Mouse (Mus musculus) midbrain, embryonic 11.5 days (tissue): ENCODE measurements at regions not wholly inside any gene's neighbourhood (a gene's known extent, or its start where the extent isn't known, plus 50 kb on each side); places are given as distances from the start of the nearest gene placed in this dataset.

ENCODE experiments used
- ATAC-seq: fragments of 200-750 bp; cut with Nextera tagmentation; 2 replicates; pipeline ENCODE4 v1.8.0; 2017; ENCODE audit warnings: moderate TSS enrichment, moderate library complexity; ENCODE audit not compliant: low FRiP score
- DNase-seq: peaks from one replicate; pipeline ENCODE4 v3.0.0; 2015; ENCODE audit warnings: low spot score; ENCODE audit errors: missing footprints
- H3K27ac ChIP-seq: fragments of 300-500 bp; sonication (generic); 2 replicates; pipeline ENCODE4 v1.5.1; 2014; ENCODE audit warnings: low read depth, low read length
- H3K27me3 ChIP-seq: fragments of 300-500 bp; sonication (generic); 2 replicates; pipeline ENCODE4 v1.6.1; 2014; ENCODE audit warnings: mild to moderate bottlenecking, low read length, moderate library complexity, mixed read lengths; ENCODE audit not compliant: control insufficient read depth, insufficient read depth
- H3K36me3 ChIP-seq: fragments of 300-500 bp; sonication (generic); 2 replicates; pipeline ENCODE4 v1.6.1; 2014; ENCODE audit warnings: mild to moderate bottlenecking, low read length, moderate library complexity, mixed read lengths; ENCODE audit not compliant: control insufficient read depth, insufficient read depth
- H3K4me1 ChIP-seq: fragments of 300-500 bp; sonication (generic); 2 replicates; pipeline ENCODE4 v1.6.1; 2014; ENCODE audit warnings: low read length; ENCODE audit not compliant: control insufficient read depth, insufficient read depth
- H3K4me2 ChIP-seq: fragments of 300-500 bp; sonication (generic); 2 replicates; pipeline ENCODE4 v1.6.1; 2014; ENCODE audit warnings: mild to moderate bottlenecking, moderate library complexity
- H3K4me3 ChIP-seq: fragments of 300-500 bp; sonication (generic); 2 replicates; pipeline ENCODE4 v1.5.1; 2014; ENCODE audit warnings: low read depth, low read length
- H3K9ac ChIP-seq: fragments of 300-500 bp; sonication (generic); 2 replicates; pipeline ENCODE4 v1.6.1; 2014; ENCODE audit warnings: low read length
- H3K9me3 ChIP-seq: fragments of 300-500 bp; sonication (generic); 2 replicates; pipeline ENCODE4 v1.6.1; 2016; ENCODE audit warnings: low read length; ENCODE audit not compliant: control insufficient read depth
- WGBS: fragments of 180-500 bp; shearing (Covaris S2); extraction: QIAGEN DNeasy Blood & Tissue Kit; methylation state at CpG from one replicate; pipeline ENCODE4 v1.1.7; 2014; 5-methylcytosine and 5-hydroxymethylcytosine counted together

DNA sequence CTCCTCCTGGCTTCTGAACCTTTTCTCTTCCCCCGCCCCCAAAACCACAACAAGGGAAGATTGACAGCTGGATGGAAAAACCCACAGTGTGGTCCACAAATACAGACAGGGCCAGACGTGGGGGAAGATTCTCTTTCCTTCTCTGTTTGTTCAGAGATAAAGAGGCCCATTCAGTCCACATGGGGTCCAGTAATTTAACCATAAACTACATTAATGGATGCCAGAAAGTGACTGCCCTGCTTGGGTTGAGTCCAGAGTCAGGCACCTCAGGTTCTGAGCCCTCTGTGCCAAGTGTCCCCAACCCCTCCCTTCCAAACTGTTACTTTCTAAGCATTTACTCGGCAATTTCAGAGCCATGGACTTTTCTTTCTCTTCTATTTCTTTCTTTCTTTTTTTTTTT, 121.9 kb upstream of the Smyd2 start:
- Histone ChIP-seq H3K4me3 (no peak overlapping the region), H3K9ac (no peak overlapping the region), H3K27ac (no peak overlapping the region), H3K27me3 (no peaks in the 10 kb centered on the region), H3K36me3 (no peaks in the 10 kb centered on the region), H3K4me2 (no peak overlapping the region), H3K9me3 (no peaks in the 10 kb centered on the region), H3K4me1 (no peaks in the 10 kb centered on the region)
- ATAC-seq, result no peak
- 45% methylated on average over 3 of the region's 3 CpGs for WGBS
- DNase-seq, result no peak

- Histone ChIP-seq H3K4me2 (no peak overlapping the region), H3K9ac (no peak overlapping the region), H3K4me3 (no peak overlapping the region), H3K36me3 (no peaks in the 10 kb centered on the region), H3K4me1 (no peaks in the 10 kb centered on the region), H3K27ac (no peak overlapping the region), H3K9me3 (no peaks in the 10 kb centered on the region), H3K27me3 (no peaks in the 10 kb centered on the region)
- no peak for DNase-seq
- ATAC-seq, result no peak
- 86% methylated on average over 10 of the region's 10 CpGs for WGBS
Observed at GRCm38 (mm10) chr1:190043156-190043555, 121.0 kb upstream of the Smyd2 start.

DNA sequence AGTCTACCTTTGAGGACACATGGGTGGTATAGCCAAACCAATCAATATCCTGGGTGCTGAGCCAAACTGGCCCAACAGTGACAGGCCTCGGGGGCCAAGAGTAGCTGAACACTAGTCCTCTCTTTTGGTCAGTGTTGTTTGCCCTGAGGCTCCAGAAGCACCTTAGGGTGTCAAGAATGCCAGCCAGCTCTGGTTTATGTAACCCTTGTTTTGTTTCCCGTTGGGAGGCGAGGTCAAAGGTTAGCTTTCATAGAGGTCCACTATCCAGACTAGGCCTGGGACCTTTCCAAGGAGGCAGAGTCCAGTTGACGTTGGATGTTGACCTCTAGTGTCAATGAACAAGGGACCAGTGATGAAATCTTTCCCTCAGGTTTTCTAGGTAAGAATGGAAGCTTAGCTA, 120.0 kb upstream of the Smyd2 start:
- Histone ChIP-seq H3K27ac (no peak overlapping the region), H3K4me3 (no peak overlapping the region), H3K27me3 (no peaks in the 10 kb centered on the region), H3K36me3 (no peaks in the 10 kb centered on the region), H3K9me3 (no peaks in the 10 kb centered on the region), H3K9ac (no peak overlapping the region), H3K4me1 (no peaks in the 10 kb centered on the region), H3K4me2 (no peak overlapping the region)
- ATAC-seq (no peak), DNase-seq (no peak)
- 80% methylated on average over 4 of the region's 4 CpGs for WGBS

DNA sequence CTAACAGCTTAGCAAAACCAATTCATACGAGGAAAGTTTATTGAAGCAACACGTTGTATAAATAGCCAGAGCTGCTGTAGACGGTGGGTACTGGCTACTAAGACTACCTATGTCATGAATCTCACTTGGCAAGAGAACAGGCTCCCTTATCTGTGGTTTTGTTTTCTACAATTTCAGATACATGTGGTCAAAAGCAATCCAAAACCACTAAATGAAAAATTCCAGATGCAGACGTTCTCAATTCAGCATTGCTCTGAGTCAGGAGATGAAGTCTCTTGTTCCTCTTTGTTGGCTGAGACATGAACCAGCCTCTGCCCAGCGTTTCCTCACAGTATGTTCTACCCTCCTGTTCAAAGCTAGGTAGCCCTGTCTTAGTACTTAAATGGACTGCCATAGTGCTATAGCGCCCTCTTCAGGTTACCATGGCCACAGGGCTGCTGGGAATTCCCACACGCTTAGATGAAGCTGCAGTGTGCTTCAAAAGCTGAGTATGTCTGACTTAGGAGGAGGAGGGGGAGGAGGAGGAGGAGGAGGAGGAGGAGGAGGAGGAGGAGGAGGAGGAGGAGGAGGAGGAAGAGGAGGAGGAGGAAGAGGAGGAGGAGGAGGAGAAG, 119.0 kb upstream of the Smyd2 start:
- Histone ChIP-seq H3K27me3 (no peaks in the 10 kb centered on the region), H3K36me3 (no peaks in the 10 kb centered on the region), H3K9me3 (no peaks in the 10 kb centered on the region), H3K4me1 (no peaks in the 10 kb centered on the region), H3K4me2 (no peak overlapping the region), H3K4me3 (no peak overlapping the region), H3K27ac (no peak overlapping the region), H3K9ac (no peak overlapping the region)
- 69% methylated on average over 7 of the region's 7 CpGs for WGBS
- DNase-seq, result peak; percentile 68
- no peak for ATAC-seq

DNA sequence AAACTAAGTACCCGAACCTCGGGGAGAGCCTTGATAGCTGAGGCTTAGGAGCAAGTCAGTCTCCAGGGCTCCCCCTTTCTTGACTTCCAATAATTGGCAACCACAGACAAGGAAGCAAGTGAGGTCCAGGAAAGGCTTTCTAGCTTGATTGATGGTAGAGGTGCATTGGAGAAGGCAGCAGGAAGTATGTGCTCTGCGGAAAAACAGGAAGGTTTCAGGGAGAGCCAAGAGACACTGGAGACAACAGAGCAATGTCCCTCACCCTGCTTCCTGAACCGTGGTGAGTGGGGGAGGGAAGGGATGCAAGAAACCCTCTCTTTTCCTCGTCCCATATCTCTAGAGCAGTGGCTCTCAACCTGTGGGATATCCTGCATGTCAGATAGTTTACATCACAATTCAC, 115.9 kb upstream of the Smyd2 start:
- Histone ChIP-seq H3K9ac (no peak overlapping the region), H3K27me3 (no peaks in the 10 kb centered on the region), H3K27ac (no peak overlapping the region), H3K4me3 (no peak overlapping the region), H3K4me1 (no peaks in the 10 kb centered on the region), H3K4me2 (no peak overlapping the region), H3K36me3 (no peaks in the 10 kb centered on the region), H3K9me3 (no peaks in the 10 kb centered on the region)
- WGBS, result 41% methylated on average over 5 of the region's 5 CpGs
- no peak for DNase-seq
- no peak for ATAC-seq

DNA sequence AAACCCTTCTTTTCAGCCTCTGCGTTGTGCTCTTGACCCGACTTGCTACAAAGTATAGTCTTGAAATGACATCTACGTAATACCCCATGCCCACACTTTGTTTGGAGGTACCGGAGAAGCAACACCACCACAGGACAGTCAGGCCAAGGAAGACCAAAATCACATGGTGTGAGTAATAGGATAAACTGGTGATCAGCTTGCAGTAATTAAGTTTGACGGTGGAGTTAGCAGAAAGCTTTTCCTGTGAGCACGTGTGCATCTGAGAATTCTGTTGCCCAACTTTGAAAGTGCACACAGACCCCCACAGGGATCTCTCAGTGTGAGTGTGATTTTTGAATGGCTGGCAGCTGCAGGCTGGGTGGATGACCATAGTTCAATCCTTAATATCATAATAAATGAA, 114.6 kb upstream of the Smyd2 start:
- WGBS, result 64% methylated on average over 6 of the region's 6 CpGs
- Histone ChIP-seq H3K4me2 (no peak overlapping the region), H3K27ac (no peak overlapping the region), H3K9me3 (no peaks in the 10 kb centered on the region), H3K4me3 (no peak overlapping the region), H3K9ac (no peak overlapping the region), H3K36me3 (no peaks in the 10 kb centered on the region), H3K4me1 (no peaks in the 10 kb centered on the region), H3K27me3 (no peaks in the 10 kb centered on the region)
- ATAC-seq (no peak), DNase-seq (no peak)

DNA sequence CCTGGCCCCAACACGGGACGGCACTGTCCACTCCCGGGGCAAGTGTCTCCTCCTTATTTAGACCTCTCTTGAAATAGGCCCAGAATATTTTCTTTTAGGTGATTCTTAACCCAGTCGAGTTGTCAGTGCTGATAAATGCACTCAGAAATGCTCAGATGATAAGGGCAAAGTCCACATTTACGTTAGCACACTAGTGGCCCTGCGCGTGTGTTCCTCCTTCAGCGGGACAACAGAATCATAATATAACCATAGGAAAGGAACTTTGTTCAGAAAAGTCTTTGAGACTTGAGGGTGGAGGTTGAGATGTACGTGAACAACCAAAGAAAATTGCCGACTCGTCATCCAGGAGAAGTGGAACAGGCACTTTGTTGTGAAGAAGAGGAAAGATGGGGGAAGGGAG, 113.8 kb upstream of the Smyd2 start:
- 93% methylated on average over 11 of the region's 11 CpGs for WGBS
- no peak overlapping the region for H3K9ac ChIP-seq
- H3K4me1 ChIP-seq, result no peaks in the 10 kb centered on the region
- no peaks in the 10 kb centered on the region for H3K27me3 ChIP-seq
- H3K4me2 ChIP-seq, result no peak overlapping the region
- no peak overlapping the region for H3K4me3 ChIP-seq
- H3K9me3 ChIP-seq, result no peaks in the 10 kb centered on the region
- no peak for DNase-seq
- no peaks in the 10 kb centered on the region for H3K36me3 ChIP-seq
- ATAC-seq, result no peak
- no peak overlapping the region for H3K27ac ChIP-seq

DNA sequence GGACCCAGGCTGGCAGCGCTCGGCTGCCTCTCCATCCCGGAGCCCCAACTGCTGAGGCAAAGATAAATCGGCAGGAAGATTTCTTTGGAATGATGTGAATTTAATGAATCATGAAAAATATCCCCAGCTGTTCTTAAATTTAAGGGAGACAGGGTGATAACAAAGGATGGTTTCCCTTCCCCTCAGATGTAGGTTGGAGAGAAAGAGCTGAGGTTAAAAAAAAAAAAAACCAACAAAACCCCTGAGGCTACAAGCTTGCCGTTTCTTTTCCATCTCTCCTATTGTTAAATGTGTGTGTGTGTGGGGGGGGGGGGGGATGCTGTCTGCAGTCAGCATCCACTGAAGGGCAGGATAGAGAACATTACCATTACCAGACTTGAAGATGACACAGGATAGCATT, 111.9 kb upstream of the Smyd2 start:
- 44% methylated on average over 5 of the region's 5 CpGs for WGBS
- no peak for ATAC-seq
- H3K27ac ChIP-seq, result no peak overlapping the region
- H3K36me3 ChIP-seq, result no peaks in the 10 kb centered on the region
- DNase-seq, result no peak
- no peak overlapping the region for H3K4me2 ChIP-seq
- no peaks in the 10 kb centered on the region for H3K4me1 ChIP-seq
- no peak overlapping the region for H3K9ac ChIP-seq
- no peaks in the 10 kb centered on the region for H3K27me3 ChIP-seq
- no peak overlapping the region for H3K4me3 ChIP-seq
- no peaks in the 10 kb centered on the region for H3K9me3 ChIP-seq

DNA sequence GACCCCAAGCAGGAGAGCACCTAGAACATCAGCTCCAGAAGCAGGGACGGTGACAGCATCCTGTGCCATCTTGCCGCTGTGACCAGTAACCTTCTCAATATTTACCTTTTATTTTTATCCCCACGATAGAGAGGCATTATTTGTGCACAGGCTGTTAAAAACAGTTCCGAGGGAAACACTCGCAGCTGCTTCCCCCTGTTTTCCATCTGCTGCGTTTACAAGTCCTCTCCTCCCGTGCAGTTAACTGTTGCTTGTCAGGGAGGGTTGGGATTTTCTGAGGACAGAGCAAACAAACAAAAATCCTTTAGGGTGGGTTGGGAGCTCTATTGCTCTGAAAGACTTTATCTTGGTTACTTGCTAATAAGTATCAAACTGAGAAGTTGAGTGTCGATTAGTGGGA, 105.4 kb upstream of the Smyd2 start:
- DNase-seq (no peak), ATAC-seq (no peak)
- WGBS, result 48% methylated on average over 8 of the region's 8 CpGs
- no peaks in the 10 kb centered on the region for H3K27me3 ChIP-seq
- no peak overlapping the region for H3K9ac ChIP-seq
- H3K4me3 ChIP-seq, result no peak overlapping the region
- H3K4me1 ChIP-seq, result peaks cover 6% of the 10 kb centered on the region; the same call in 1 of the 2 replicates
- H3K9me3 ChIP-seq, result no peaks in the 10 kb centered on the region
- no peak overlapping the region for H3K27ac ChIP-seq
- H3K36me3 ChIP-seq, result no peaks in the 10 kb centered on the region
- H3K4me2 ChIP-seq, result no peak overlapping the region

- H3K4me1 ChIP-seq, result no peaks in the 10 kb centered on the region; the same call in 1 of the 2 replicates
- H3K27ac ChIP-seq, result no peak overlapping the region
- no peak overlapping the region for H3K4me3 ChIP-seq
- no peaks in the 10 kb centered on the region for H3K27me3 ChIP-seq
- no peak overlapping the region for H3K4me2 ChIP-seq
- H3K9ac ChIP-seq, result no peak overlapping the region
- no peak for ATAC-seq
- DNase-seq, result no peak
- WGBS, result 86% methylated on average over 6 of the region's 6 CpGs
- no peaks in the 10 kb centered on the region for H3K36me3 ChIP-seq
- H3K9me3 ChIP-seq, result no peaks in the 10 kb centered on the region
Observed at GRCm38 (mm10) chr1:190009466-190009865, 87.3 kb upstream of the Smyd2 start.
